ENCODE assay signal across 8 mouse cellular contexts in genomic region chr11:65107734-65108171, GRCm38 (mm10). TPM values are rescaled to one million over a fixed set of nuclear protein-coding genes. Genes with fewer than 3 reads are reported as not detected.
DNase-seq lines count a peak whose midpoint lies in the region; ATAC-seq lines count a peak whose summit lies in the region.

No protein-coding gene starts in this region.

- H3K4me2 ChIP-seq in kidney, embryonic 14.5 days (replicated peaks; ENCODE audit: low read depth, low read length): no peak overlapping the region
- no peak overlapping the region for H3K4me2 ChIP-seq in hindbrain, embryonic 15.5 days

- peak; percentile 31 to 51 for DNase-seq in kidney, postnatal 4 days
- DNase-seq in adrenal gland, postnatal 10 days: peak; percentile 48
- peak; percentile 70 for DNase-seq in cerebellum, adult 9-10 months
- no peak for DNase-seq in embryo, embryonic 11 days
- DNase-seq in embryo, embryonic 10 days (ENCODE audit: low spot score): no peak

- no peak overlapping the region for H3K9ac ChIP-seq in kidney, embryonic 14.5 days (ENCODE audit: low read depth, low read length)
- no peak overlapping the region for H3K9ac ChIP-seq in hindbrain, embryonic 15.5 days

- H3K4me1 ChIP-seq in kidney, embryonic 14.5 days (ENCODE audit: control insufficient read depth, insufficient read depth, low read length): peaks cover 9% of the 10 kb centered on the region; the same call in 1 of the 2 replicates
- H3K4me1 ChIP-seq in hindbrain, embryonic 15.5 days (replicated peaks): peaks cover 33% of the 10 kb centered on the region

- H3K36me3 ChIP-seq in kidney, embryonic 14.5 days (ENCODE audit: control insufficient read depth, insufficient read depth, low read length): no peaks in the 10 kb centered on the region
- no peaks in the 10 kb centered on the region for H3K36me3 ChIP-seq in hindbrain, embryonic 15.5 days

- H3K4me3 ChIP-seq in kidney, embryonic 14.5 days (ENCODE audit: low read length): no peak overlapping the region
- H3K4me3 ChIP-seq in hindbrain, embryonic 15.5 days: no peak overlapping the region

- no peaks in the 10 kb centered on the region for H3K9me3 ChIP-seq in kidney, embryonic 14.5 days (ENCODE audit: control insufficient read depth, low read length)
- no peaks in the 10 kb centered on the region for H3K9me3 ChIP-seq in hindbrain, embryonic 15.5 days

- no peak overlapping the region for H3K27ac ChIP-seq in kidney, embryonic 14.5 days (ENCODE audit: low read depth, low read length)
- peak overlapping the region; percentile 4 for H3K27ac ChIP-seq in hindbrain, embryonic 15.5 days (replicated peaks)

- ATAC-seq in kidney, embryonic 14.5 days (ENCODE audit: low FRiP score, low TSS enrichment): no peak
- peak; percentile 62; the same call in 1 of the 2 replicates for ATAC-seq in hindbrain, embryonic 15.5 days (ENCODE audit: low FRiP score, low read depth)
- no peak for ATAC-seq in megakaryocyte, adult 5-6 weeks (ENCODE audit: poor library complexity, severe bottlenecking)

- WGBS in kidney, embryonic 14.5 days: 63% methylated on average over 5 of the region's 5 CpGs
- 55% methylated on average over 5 of the region's 5 CpGs for WGBS in hindbrain, embryonic 15.5 days

- H3K27me3 ChIP-seq in kidney, embryonic 14.5 days (ENCODE audit: control insufficient read depth, insufficient read depth, low read length): no peaks in the 10 kb centered on the region
- H3K27me3 ChIP-seq in hindbrain, embryonic 15.5 days: no peaks in the 10 kb centered on the region

RNA-seq across cellular contexts. Expression of gene 1700086D15Rik, which starts 51.9 kb away (rescaled TPM):
- not detected in 2 replicates for polyA plus RNA-seq in kidney, embryonic 14.5 days (2014; fragmentation: Nextera tagmentation; extraction: Ambion mirVana)
- total RNA-seq in adrenal gland, postnatal 10 days (2021): under 1 TPM; 0.24 to 0.36 TPM
- polyA plus RNA-seq in hindbrain, embryonic 15.5 days (2015; fragmentation: Nextera tagmentation; extraction: Ambion mirVana): 0.14 TPM in 1 of 2 replicates, not detected in the other
- total RNA-seq in megakaryocyte, adult 5-6 weeks (2015): not detected in 2 replicates
- not detected in 2 replicates for total RNA-seq in megakaryocyte, adult 5-6 weeks (2017)

RNA-seq across cellular contexts. Expression of gene Arhgap44, which starts 55.0 kb away (rescaled TPM):
- 7.2 TPM in 2 replicates for polyA plus RNA-seq in kidney, embryonic 14.5 days (2014; fragmentation: Nextera tagmentation; extraction: Ambion mirVana)
- total RNA-seq in adrenal gland, postnatal 10 days (2021): 1 to 10 TPM; 7.5 to 8.7 TPM
- polyA plus RNA-seq in hindbrain, embryonic 15.5 days (2015; fragmentation: Nextera tagmentation; extraction: Ambion mirVana): 17.9 and 19.5 TPM in 2 replicates
- not detected in 2 replicates for total RNA-seq in megakaryocyte, adult 5-6 weeks (2015)
- total RNA-seq in megakaryocyte, adult 5-6 weeks (2017): not detected in 2 replicates

Comparison
In these comparisons a context has a peak if more than half of its experiments do, and no peak if none do; other contexts are left out.
1. DNase-seq: peak in kidney, postnatal 4 days (2 of 2), adrenal gland, postnatal 10 days (single experiment) and cerebellum, adult 9-10 months (single experiment); none in embryo, embryonic 11 days (single experiment) and embryo, embryonic 10 days (single experiment).
2. RNA of gene Arhgap44, which starts 55.0 kb away (total RNA-seq): 7.5 to 8.7 TPM in adrenal gland, postnatal 10 days; not detected in megakaryocyte, adult 5-6 weeks; every median in the first group is over 4 times any median in the second.